Mouse (Mus musculus) brain, embryonic 18.5 days (tissue): ENCODE measurements around the gene Krt2.

Experiments
- DNase-seq: peaks from one replicate; pipeline ENCODE4 v3.0.0-alpha.2; 2012; ENCODE audit warnings: low read depth, low spot score

Krt2 gene

DNA sequence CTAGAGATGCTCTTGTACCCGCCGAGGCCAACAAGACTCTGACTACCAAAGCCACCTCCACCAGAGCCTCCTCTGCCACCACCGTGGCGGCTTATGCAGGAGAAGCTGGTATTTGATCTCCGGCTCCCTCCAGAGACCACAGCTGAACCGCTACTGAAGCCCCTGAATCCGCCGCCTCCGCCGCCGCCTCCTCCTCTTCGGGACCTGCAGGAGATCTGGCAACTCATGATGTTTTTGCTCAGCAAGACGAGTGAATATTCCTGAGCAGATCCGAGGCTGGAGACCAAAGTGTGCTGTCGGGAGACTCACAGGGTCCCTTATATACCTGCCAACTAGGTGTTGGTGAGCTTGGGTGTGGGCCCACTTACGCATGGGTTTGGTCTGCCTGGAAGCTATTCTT lies at the start of gene Krt2:
TSS of gene Krt2 (minus strand) at position 295 of the 400 bp plus-strand sequence.
- no peak for DNase-seq

- DNase-seq, result no peak
Observed at GRCm38 (mm10) chr15:101866754-101867153, 48.8 kb upstream of the Krt2 start.

GRCm38 (mm10) chr15:101860421-101861130 lies 42.6 kb upstream of the Krt2 start:
- no peak for DNase-seq

- no peak for DNase-seq
Observed at GRCm38 (mm10) chr15:101859735-101860170, 41.8 kb upstream of the Krt2 start.

DNA sequence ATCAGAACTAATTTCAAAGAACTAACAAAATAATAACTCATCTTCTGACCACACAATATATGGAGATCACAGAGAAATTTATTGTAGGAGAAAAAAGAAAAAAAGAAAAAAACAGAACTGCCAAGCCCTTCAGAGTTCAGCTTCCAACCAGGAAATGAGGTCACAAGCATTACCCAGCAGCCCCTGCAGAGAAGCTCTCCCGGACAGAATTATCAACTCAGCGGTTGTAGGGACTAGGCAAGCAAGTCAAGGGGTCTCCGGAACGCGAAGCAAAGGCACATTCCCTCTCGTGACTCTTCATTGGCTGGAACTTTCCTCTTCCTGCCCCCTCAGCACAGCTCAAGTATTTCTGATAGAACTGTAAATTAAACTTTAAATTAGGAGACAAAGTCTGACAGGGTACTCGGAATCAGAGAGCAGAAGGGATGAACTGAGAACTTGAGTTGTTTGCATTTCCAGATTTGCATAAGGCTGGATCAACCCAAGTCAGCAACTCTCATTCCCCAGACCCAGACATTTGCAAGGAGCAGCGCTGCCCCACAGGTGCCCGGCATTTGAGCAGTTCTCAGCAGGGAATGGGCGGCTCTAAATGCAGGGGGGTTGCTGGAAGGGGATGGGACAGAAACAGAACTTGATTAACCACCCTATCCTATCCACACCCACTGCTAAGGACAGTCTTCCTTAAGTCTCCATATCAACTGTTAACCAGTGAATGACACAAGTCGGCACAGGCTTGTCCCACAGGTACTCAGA lies 40.9 kb upstream of the Krt2 start:
- DNase-seq, result no peak

GRCm38 (mm10) chr15:101856696-101857095 lies 38.7 kb upstream of the Krt2 start:
- DNase-seq, result no peak

DNA sequence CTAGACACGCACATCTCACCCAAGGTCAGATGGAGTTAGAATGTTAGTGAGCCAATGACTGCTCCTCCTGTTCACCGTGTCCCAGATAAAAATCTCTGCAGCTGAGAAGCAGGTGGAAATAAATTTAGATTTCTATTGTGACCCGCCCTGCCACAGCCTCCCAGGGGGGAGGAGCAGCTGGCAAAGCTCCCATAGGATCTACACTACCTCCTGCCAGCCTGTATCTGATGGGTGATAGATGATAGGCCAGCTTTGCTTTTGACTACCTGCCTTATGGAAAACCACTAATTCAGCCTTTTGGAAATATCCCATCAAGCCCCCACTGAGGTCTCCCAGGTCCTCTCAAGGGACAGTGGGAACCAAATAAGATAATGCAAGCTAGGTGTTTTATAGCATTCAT lies 37.8 kb upstream of the Krt2 start:
- DNase-seq, result no peak

DNA sequence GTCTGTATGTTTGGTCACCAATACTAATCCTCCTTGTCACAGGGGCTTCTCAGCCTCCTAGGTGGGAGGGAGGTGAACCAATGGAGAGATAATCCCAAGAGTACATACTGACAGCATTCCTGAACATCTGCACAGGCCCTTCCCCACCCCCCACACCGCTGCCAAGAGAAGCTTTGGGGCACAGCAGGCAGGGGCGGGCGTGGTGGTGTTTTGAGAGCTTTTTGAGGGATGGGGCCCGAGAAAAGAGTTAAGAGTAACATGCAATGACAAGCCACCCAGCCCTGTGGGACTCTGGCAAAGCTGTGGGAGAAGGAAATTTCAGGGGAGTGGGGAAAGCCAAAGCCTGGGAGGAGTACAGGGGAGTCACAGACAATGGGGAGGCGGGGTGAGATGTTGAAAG lies 36.3 kb upstream of the Krt2 start:
- no peak for DNase-seq

DNA sequence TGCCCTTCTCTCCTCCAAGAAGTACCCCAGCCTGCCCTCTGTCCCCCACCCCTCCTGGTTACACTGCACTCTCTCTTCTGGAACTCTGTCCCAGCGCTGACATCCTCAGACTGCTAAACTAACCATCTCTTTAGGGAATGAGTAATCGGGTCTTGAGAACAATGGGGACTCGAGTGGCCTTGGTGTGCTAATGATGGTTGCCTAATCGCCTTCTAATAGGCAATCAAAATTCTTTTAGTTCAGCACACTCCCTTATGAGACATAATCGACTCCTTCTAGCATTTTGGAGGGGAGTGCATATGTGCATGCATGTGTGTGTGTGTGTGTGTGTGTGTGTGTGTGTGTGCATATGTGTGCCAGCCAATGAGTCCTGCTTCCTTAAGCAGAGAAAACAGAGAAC lies 34.6 kb upstream of the Krt2 start:
- no peak for DNase-seq

- DNase-seq, result no peak
Observed at GRCm38 (mm10) chr15:101850694-101851093, 32.7 kb upstream of the Krt2 start, which contains the start of gene Krt1. Gene Krt1 (minus strand): TSS chr15:101850794.

DNA sequence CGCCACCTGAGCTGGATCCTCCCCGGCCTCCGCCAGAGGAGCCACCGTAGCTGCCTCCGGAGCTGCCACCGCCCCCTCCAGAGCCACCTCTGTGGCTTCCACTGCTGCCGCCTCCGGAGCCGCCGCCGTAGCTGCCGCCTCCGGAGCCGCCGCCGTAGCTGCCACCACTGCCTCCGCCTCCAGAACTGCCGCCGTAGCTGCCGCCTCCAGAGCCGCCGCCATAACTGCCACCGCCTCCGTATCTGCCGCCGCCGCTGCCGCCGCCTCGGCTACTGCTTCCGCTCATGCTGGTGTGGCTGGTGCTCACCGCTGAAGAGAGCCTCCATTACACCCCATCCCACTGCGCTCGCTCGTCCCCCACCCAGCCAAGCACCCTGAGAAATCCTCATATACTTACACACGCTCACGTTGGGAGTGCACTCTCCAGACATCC lies 28.0 kb upstream of the Krt2 start:
- no peak for DNase-seq

GRCm38 (mm10) chr15:101843192-101843591 lies 25.2 kb upstream of the Krt2 start:
- DNase-seq, result no peak

- DNase-seq, result no peak
Observed at GRCm38 (mm10) chr15:101834784-101835328, 16.9 kb upstream of the Krt2 start.

- no peak for DNase-seq
Observed at GRCm38 (mm10) chr15:101833131-101833530, 15.2 kb upstream of the Krt2 start.

DNA sequence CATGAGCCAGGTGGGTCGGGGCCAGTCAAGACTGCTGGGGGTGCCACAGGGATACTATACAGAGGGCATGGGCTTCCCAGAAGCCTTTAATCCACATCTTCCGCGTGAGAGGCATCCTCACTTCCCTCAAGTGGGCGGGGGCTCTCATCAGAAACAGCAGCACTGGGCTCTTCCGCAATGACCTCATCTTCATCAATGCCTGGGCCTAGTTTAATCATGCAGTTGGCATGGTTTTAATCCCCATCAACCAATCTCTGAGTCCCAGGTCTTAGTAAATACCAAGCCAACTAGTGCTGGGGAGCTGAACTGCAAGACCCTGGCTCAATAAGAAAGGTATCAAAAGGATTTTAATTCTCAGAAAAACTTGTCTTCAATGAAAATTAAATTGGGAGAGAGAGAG lies 11.5 kb upstream of the Krt2 start:
- no peak for DNase-seq

- DNase-seq, result no peak
Observed at GRCm38 (mm10) chr15:101821786-101822185, 3.8 kb upstream of the Krt2 start.

GRCm38 (mm10) chr15:101803052-101803822 lies 14.7 kb downstream of the Krt2 start:
- DNase-seq, result no peak

DNA sequence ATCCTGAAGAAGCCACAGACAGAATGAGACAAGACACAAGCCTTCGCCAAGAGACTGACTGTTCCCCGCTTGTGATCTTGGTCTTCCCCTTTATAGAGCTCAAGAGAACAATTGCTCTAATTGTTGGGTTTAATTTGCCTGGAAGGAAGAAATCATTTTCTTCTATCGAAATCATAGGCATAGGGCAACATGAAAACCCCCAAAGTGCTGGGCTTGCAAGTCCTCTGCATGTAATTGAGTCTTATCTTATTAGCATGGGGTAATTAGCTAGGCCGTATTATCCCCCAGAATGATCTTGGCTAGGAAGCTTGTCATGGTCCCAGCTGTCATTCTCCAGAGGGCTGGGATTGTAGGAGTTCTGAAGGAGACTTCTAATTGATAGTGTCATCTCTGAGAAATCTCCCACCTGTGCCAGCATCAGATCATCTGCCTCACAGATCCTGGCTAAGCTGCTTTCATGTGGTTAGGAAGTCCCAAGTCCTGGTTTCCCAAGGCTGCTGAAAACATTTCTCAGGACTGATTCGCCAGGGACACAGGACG lies 15.6 kb downstream of the Krt2 start, which contains the start of gene Krt73:
TSS of gene Krt73 (minus strand) at position 51 of the 540 bp plus-strand sequence.
- DNase-seq, result no peak

DNA sequence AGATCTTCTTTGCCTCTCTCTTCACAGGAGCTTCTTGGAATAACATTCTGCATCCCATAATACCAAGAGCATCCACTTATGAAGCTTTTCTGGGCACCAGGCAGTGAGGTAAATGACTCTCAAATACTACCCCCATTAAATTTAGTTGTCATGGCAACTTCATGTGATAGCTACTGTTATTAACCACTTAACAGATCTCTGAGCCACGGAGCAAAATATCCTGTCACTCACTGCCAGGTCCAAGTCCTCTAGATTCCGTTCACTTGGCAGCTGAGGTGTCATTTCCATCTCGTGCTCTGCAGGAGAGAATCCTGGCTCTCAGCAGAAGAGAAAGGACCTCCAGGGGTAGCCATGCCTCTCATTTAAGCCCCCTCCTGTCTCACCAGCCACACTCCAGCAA lies 27.1 kb downstream of the Krt2 start:
- DNase-seq, result no peak

DNA sequence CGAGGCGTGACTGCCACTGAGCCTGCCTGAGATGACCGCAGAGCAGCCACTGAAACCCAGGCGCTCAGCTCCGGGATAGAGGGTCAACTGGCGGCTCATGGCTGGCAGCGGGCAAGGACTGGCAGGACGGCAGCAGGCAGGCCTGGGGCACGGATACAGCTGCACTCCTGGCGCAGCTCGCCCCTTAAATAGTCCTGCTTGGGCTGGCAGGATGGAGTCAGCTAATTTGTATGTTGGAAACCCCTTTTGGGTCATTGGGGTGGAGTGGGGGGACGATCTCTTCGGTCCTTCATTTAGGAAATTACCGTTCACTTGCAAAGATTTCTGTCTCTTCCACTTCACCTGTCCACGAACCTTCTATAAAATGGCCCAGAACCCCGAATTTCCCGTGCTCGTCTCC lies 31.6 kb downstream of the Krt2 start, which contains the start of gene Krt72:
TSS of gene Krt72 (minus strand) at position 101 of the 400 bp plus-strand sequence.
- DNase-seq, result no peak

GRCm38 (mm10) chr15:101773420-101773819 lies 44.5 kb downstream of the Krt2 start:
- DNase-seq, result no peak
